Mouse (Mus musculus): ENCODE data around the gene March4.

March4 gene

GRCm38 (mm10) chr1:72529192-72529591 is 7.5 kb downstream of the March4 start:
- no peak for DNase-seq

- DNase-seq: no peak
Observed at GRCm38 (mm10) chr1:72523601-72524000, 13.1 kb downstream of the March4 start.

- no peak for DNase-seq
Observed at GRCm38 (mm10) chr1:72510778-72511520, 25.8 kb downstream of the March4 start.

- DNase-seq: no peak
Observed at GRCm38 (mm10) chr1:72509551-72509950, 27.2 kb downstream of the March4 start.

- DNase-seq: no peak
Observed at GRCm38 (mm10) chr1:72507670-72508069, 29.1 kb downstream of the March4 start.

GRCm38 (mm10) chr1:72506202-72506601 is 30.5 kb downstream of the March4 start:
- DNase-seq: no peak

- no peak for DNase-seq
Observed at GRCm38 (mm10) chr1:72497609-72498008, 39.1 kb downstream of the March4 start.

GRCm38 (mm10) chr1:72493454-72493853 is 43.3 kb downstream of the March4 start:
- DNase-seq: no peak

GRCm38 (mm10) chr1:72492666-72493065 is 44.1 kb downstream of the March4 start:
- DNase-seq: no peak

- no peak for DNase-seq
Observed at GRCm38 (mm10) chr1:72491307-72491706, 45.4 kb downstream of the March4 start.

GRCm38 (mm10) chr1:72490801-72491200 is 45.9 kb downstream of the March4 start:
- no peak for DNase-seq

GRCm38 (mm10) chr1:72490193-72490592 is 46.5 kb downstream of the March4 start:
- DNase-seq: no peak

GRCm38 (mm10) chr1:72476594-72476993 is 60.1 kb downstream of the March4 start:
- no peak for DNase-seq

- DNase-seq: no peak
Observed at GRCm38 (mm10) chr1:72469075-72469474, 67.7 kb downstream of the March4 start.

- no peak for DNase-seq
Observed at GRCm38 (mm10) chr1:72468466-72469003, 68.2 kb downstream of the March4 start.

GRCm38 (mm10) chr1:72464926-72465583 is 71.7 kb downstream of the March4 start:
- DNase-seq: no peak

- peak; percentile 31 for DNase-seq
Observed at GRCm38 (mm10) chr1:72462516-72462915, 74.2 kb downstream of the March4 start.

GRCm38 (mm10) chr1:72457652-72458051 is 79.1 kb downstream of the March4 start:
- DNase-seq: no peak

- no peak for DNase-seq
Observed at GRCm38 (mm10) chr1:72455923-72456322, 80.8 kb downstream of the March4 start.

- no peak for DNase-seq
Observed at GRCm38 (mm10) chr1:72454733-72455201, 82.0 kb downstream of the March4 start.

GRCm38 (mm10) chr1:72452839-72453238 is 83.9 kb downstream of the March4 start:
- no peak for DNase-seq

- no peak for DNase-seq
Observed at GRCm38 (mm10) chr1:72450790-72451189, 85.9 kb downstream of the March4 start.

GRCm38 (mm10) chr1:72449752-72450151 is 87.0 kb downstream of the March4 start:
- DNase-seq: no peak

- no peak for DNase-seq
Observed at GRCm38 (mm10) chr1:72442747-72443146, 94.0 kb downstream of the March4 start.

Data from kidney, postnatal 14 days (tissue).